Mouse (Mus musculus) forebrain, embryonic 11.5 days (tissue): ENCODE results near the gene Gsn. TPM values are rescaled to one million over a fixed set of nuclear protein-coding genes. Genes with fewer than 3 reads are reported as not detected.

Experiments used
- ATAC-seq: fragments of 200-750 bp; cut with Nextera tagmentation; replicated peaks from 2 replicates; pipeline ENCODE4 v1.8.0; 2017; ENCODE audit warnings: moderate TSS enrichment; ENCODE audit not compliant: low FRiP score
- DNase-seq: peaks from one replicate; pipeline ENCODE4 v3.0.0-alpha.2; 2017; ENCODE audit warnings: low spot score
- H3K27ac ChIP-seq: fragments of 300-500 bp; sonication (generic); 2 replicates; pipeline ENCODE4 v1.5.1; 2014; ENCODE audit warnings: low read depth, low read length
- H3K27me3 ChIP-seq: fragments of 300-500 bp; sonication (generic); 2 replicates; pipeline ENCODE4 v1.6.1; 2014; ENCODE audit warnings: mild to moderate bottlenecking, low read length, mixed read lengths; ENCODE audit not compliant: control insufficient read depth, insufficient read depth
- H3K36me3 ChIP-seq: fragments of 300-500 bp; sonication (generic); 2 replicates; pipeline ENCODE4 v1.6.1; 2014; ENCODE audit warnings: mild to moderate bottlenecking, low read length, moderate library complexity, mixed read lengths; ENCODE audit not compliant: control insufficient read depth, insufficient read depth
- H3K4me1 ChIP-seq: fragments of 300-500 bp; sonication (generic); replicated peaks from 2 replicates; pipeline ENCODE4 v1.6.1; 2014; ENCODE audit warnings: low read length, mixed read lengths; ENCODE audit not compliant: control insufficient read depth, insufficient read depth
- H3K4me2 ChIP-seq: fragments of 300-500 bp; sonication (generic); 2 replicates; pipeline ENCODE4 v1.6.1; 2014; ENCODE audit warnings: low read depth, mild to moderate bottlenecking, low read length, moderate library complexity, mixed read lengths; ENCODE audit not compliant: severe bottlenecking
- H3K4me3 ChIP-seq: fragments of 300-500 bp; sonication (generic); 2 replicates; pipeline ENCODE4 v1.5.1; 2014; ENCODE audit warnings: low read depth, low read length
- H3K9ac ChIP-seq: fragments of 300-500 bp; sonication (generic); 2 replicates; pipeline ENCODE4 v1.6.1; 2014; ENCODE audit warnings: low read length
- H3K9me3 ChIP-seq: fragments of 300-500 bp; sonication (generic); 2 replicates; pipeline ENCODE4 v1.6.1; 2016; ENCODE audit warnings: low read length, mixed read lengths; ENCODE audit not compliant: control insufficient read depth
- WGBS: fragments of 180-500 bp; shearing (Covaris S2); extraction: QIAGEN DNeasy Blood & Tissue Kit; methylation state at CpG from one replicate; pipeline ENCODE4 v1.1.7; 2014; 5-methylcytosine and 5-hydroxymethylcytosine counted together
- polyA plus RNA-seq: library from polyadenylated mRNA; unstranded; fragments of >200 nt; fragmentation: Nextera tagmentation; extraction: Ambion mirVana; gene quantifications from 2 replicates; pipeline ENCODE4 v1.2.1, GENCODE M21; 2014

The Gsn gene
- polyA plus RNA-seq, 1 experiment from 2014 or later: 28.0 TPM

DNA sequence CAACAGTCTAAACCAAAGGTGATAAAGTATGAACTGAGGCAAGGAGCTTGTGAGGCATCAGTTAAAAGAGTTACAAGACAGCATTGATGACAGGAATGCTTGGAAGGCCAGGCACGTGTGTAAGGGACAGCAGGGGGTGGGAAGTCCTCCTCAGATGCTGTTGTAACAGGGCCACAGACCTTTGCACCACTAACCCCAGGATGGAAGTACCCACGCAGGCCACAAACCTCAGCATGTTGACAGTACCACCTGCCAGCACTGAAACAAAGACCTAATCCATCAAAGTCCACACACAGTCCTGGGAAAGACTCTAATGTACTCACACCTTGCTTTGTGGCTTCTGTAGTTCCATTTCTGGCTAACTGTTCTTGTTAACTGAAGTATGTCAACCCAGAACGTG, 22.3 kb upstream of the Gsn start:
- no peaks in the 10 kb centered on the region for H3K36me3 ChIP-seq
- DNase-seq (no peak), ATAC-seq (no peak)
- no peak overlapping the region for H3K4me2 ChIP-seq
- H3K4me1 ChIP-seq: peaks cover 2% of the 10 kb centered on the region; the same call in 1 of the 2 replicates
- no peak overlapping the region for H3K27ac ChIP-seq
- H3K9ac ChIP-seq: no peak overlapping the region
- H3K4me3 ChIP-seq: no peak overlapping the region
- H3K9me3 ChIP-seq: no peaks in the 10 kb centered on the region
- no peaks in the 10 kb centered on the region for H3K27me3 ChIP-seq
- WGBS: 30% methylated on average over 3 of the region's 3 CpGs

DNA sequence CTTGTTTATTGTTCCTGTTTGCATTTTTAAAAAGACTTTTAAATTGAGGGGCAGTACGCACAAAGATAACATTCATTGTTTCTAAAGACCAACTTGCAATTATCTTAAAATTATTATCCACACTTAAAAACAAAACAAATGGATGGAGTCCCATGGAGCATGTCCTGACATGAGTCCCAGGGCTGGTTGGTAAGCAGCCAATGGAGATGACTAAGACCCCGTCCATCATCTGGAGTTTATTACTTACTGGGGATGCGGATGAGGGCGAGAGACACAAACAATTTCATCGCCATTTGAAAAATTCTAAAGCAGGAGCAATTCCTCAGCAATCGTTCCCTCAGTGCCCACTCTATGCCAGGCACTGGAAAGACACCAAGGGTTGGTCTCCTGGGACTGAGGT, 21.2 kb upstream of the Gsn start:
- H3K4me1 ChIP-seq: peaks cover 2% of the 10 kb centered on the region; the same call in 1 of the 2 replicates
- no peaks in the 10 kb centered on the region for H3K36me3 ChIP-seq
- DNase-seq (no peak), ATAC-seq (no peak)
- H3K9me3 ChIP-seq: no peaks in the 10 kb centered on the region
- H3K9ac ChIP-seq: no peak overlapping the region
- H3K4me3 ChIP-seq: no peak overlapping the region
- H3K4me2 ChIP-seq: no peak overlapping the region
- H3K27me3 ChIP-seq: no peaks in the 10 kb centered on the region
- H3K27ac ChIP-seq: no peak overlapping the region
- 84% methylated on average over 6 of the region's 6 CpGs for WGBS

DNA sequence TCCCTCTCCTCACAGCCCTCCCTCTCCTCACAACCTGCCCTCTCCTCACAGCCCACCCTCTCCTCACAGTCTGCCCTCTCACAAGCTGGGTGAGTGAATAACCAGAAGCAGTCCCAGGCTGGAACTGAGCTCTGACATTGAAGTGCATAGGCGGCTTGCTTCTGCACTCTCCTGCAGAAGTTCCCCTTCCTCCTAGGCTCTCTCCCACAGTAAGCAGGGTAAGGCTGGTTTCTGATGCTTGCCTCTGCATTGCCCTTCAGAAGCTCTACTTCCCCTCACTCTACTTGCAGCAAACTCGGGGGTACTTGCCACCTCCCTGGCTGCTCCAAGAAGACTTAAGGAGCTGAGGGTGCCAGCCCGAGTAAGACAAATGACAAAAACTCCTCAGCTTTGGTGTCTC, 11.9 kb upstream of the Gsn start:
- no peaks in the 10 kb centered on the region for H3K27me3 ChIP-seq
- no peak overlapping the region for H3K4me2 ChIP-seq
- no peak for ATAC-seq
- H3K9ac ChIP-seq: no peak overlapping the region
- H3K4me1 ChIP-seq: no peaks in the 10 kb centered on the region
- H3K4me3 ChIP-seq: no peak overlapping the region
- no peaks in the 10 kb centered on the region for H3K9me3 ChIP-seq
- WGBS: 44% methylated on average over 3 of the region's 3 CpGs
- H3K27ac ChIP-seq: no peak overlapping the region
- H3K36me3 ChIP-seq: no peaks in the 10 kb centered on the region
- no peak for DNase-seq

DNA sequence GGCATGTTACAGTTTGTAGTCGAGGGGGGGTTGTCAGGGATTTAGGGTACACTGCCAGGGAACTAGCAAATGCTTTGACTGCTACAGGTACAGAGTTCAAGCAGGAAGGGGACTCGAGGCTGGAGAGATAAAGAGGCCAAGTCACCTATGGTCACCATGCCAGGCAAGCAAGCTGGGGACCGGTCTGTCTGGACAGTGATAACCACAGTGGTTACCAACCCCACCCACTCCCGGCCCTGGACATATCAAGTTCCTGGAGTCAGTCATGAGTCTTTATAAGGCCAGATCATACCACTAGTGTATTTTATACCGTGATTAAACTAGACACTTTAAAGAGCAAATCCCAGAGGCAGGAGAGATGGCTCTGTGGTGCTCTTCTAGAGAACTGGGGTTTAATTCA, 8.4 kb upstream of the Gsn start:
- WGBS: 75% methylated on average over 5 of the region's 5 CpGs
- no peak overlapping the region for H3K9ac ChIP-seq

DNA sequence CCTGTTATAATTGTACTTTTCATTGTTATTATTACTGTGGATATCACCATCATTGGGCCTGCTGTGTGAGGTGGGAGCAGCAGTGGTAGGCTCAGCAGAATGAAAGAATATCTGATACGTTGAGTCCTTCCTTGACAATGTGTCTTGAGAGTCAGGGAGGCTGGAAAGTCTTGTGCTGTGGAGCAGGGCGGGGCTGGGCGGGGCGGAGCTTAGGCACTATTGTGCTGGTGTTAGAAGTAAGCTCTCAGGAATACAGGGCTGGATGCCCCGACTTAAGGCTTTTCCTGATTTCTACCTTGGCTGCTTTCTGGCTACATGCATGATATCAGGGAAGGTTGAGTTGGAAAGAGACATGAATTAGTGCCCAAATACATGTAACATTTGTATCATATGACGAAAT, 3.4 kb upstream of the Gsn start:
- H3K4me3 ChIP-seq: no peak overlapping the region
- WGBS: 29% methylated on average over 6 of the region's 6 CpGs
- ATAC-seq (no peak), DNase-seq (no peak)
- no peak overlapping the region for H3K4me2 ChIP-seq
- H3K27ac ChIP-seq: no peak overlapping the region
- H3K36me3 ChIP-seq: no peaks in the 10 kb centered on the region
- H3K9ac ChIP-seq: no peak overlapping the region
- peaks cover 6% of the 10 kb centered on the region; the same call in 1 of the 2 replicates for H3K27me3 ChIP-seq
- H3K4me1 ChIP-seq: peaks cover 6% of the 10 kb centered on the region; the same call in 1 of the 2 replicates
- no peaks in the 10 kb centered on the region for H3K9me3 ChIP-seq

More for the DNA sequence above, 8.4 kb upstream of the Gsn start:
- H3K27me3 ChIP-seq: no peaks in the 10 kb centered on the region
- H3K27ac ChIP-seq: no peak overlapping the region
- no peak overlapping the region for H3K4me3 ChIP-seq
- no peak for DNase-seq
- ATAC-seq: no peak
- H3K4me1 ChIP-seq: peaks cover 3% of the 10 kb centered on the region; the same call in 1 of the 2 replicates
- no peak overlapping the region for H3K4me2 ChIP-seq
- no peaks in the 10 kb centered on the region for H3K36me3 ChIP-seq
- H3K9me3 ChIP-seq: no peaks in the 10 kb centered on the region

- Histone ChIP-seq H3K4me3 (no peak overlapping the region), H3K9me3 (no peaks in the 10 kb centered on the region), H3K27me3 (peaks cover 6% of the 10 kb centered on the region; the same call in 1 of the 2 replicates), H3K9ac (no peak overlapping the region), H3K4me2 (no peak overlapping the region), H3K36me3 (no peaks in the 10 kb centered on the region), H3K27ac (no peak overlapping the region), H3K4me1 (peaks cover 6% of the 10 kb centered on the region; the same call in 1 of the 2 replicates)
- no peak for DNase-seq
- 92% methylated on average over 4 of the region's 4 CpGs for WGBS
- no peak for ATAC-seq
Observed at GRCm38 (mm10) chr2:35253751-35254150, 2.4 kb upstream of the Gsn start.

- peaks cover 10% of the 10 kb centered on the region; the same call in 1 of the 2 replicates for H3K4me1 ChIP-seq
- no peak for DNase-seq
Observed at GRCm38 (mm10) chr2:35255004-35255403, 1.2 kb upstream of the Gsn start.

DNA sequence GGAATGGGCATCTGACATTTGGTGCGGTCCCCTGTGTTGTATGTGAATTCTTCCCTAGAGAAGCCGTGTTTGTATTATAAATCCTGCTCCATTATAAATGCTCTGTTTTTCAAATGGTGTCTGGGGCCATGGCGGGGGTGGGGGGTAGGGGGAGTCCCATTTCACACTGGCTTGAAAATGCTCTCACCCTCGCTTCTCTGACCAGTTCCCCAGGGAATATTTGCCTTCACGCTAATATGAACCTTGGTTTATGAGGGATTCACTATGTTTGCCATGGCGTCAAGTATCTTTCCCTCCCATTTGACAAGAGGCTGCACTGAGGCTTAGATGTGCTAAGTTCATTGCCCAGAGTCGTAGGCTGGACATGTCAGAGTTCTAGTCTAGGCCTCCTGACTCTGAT, 718 bp upstream of the Gsn start:
- Histone ChIP-seq H3K4me3 (no peak overlapping the region), H3K4me2 (no peak overlapping the region; the same call in 1 of the 2 replicates), H3K27ac (no peak overlapping the region), H3K27me3 (peaks cover 6% of the 10 kb centered on the region; the same call in 1 of the 2 replicates), H3K9ac (peak overlapping the region; percentile 58; the same call in 1 of the 2 replicates), H3K9me3 (no peaks in the 10 kb centered on the region), H3K4me1 (peaks cover 7% of the 10 kb centered on the region; the same call in 1 of the 2 replicates), H3K36me3 (no peaks in the 10 kb centered on the region)
- 76% methylated on average over 7 of the region's 7 CpGs for WGBS
- ATAC-seq (no peak), DNase-seq (no peak)

More at GRCm38 (mm10) chr2:35255004-35255403, 1.2 kb upstream of the Gsn start:
- Histone ChIP-seq H3K27me3 (peaks cover 6% of the 10 kb centered on the region; the same call in 1 of the 2 replicates), H3K9me3 (no peaks in the 10 kb centered on the region), H3K36me3 (no peaks in the 10 kb centered on the region), H3K4me2 (no peak overlapping the region), H3K9ac (no peak overlapping the region), H3K27ac (no peak overlapping the region), H3K4me3 (no peak overlapping the region)
- ATAC-seq: no peak
- 63% methylated on average over 5 of the region's 5 CpGs for whole genome bisulfite sequencing

GRCm38 (mm10) chr2:35256932-35257331, 752 bp downstream of the Gsn start:
- H3K9me3 ChIP-seq: no peaks in the 10 kb centered on the region
- DNase-seq: no peak
- peaks cover 7% of the 10 kb centered on the region; the same call in 1 of the 2 replicates for H3K4me1 ChIP-seq
- ATAC-seq: no peak
- H3K4me2 ChIP-seq: peak overlapping the region; percentile 91
- H3K27ac ChIP-seq: no peak overlapping the region
- H3K4me3 ChIP-seq: peak overlapping the region; percentile 49; the same call in 1 of the 2 replicates
- H3K27me3 ChIP-seq: peaks cover 6% of the 10 kb centered on the region; the same call in 1 of the 2 replicates
- 43% methylated on average over 8 of the region's 8 CpGs for WGBS
- H3K9ac ChIP-seq: no peak overlapping the region
- no peaks in the 10 kb centered on the region for H3K36me3 ChIP-seq
